Mouse (Mus musculus): Measurements from ENCODE around the gene Nudt12. TPM values are rescaled to one million over a fixed set of nuclear protein-coding genes. Genes with fewer than 3 reads are reported as not detected.
A peak's percentile ranks its signal among the peaks of the same experiment; 100 is the strongest.

The Nudt12 gene
- polyA plus RNA-seq (2014; fragmentation: Nextera tagmentation; extraction: Ambion mirVana), result 7.9 and 8.9 TPM in 2 replicates

DNA sequence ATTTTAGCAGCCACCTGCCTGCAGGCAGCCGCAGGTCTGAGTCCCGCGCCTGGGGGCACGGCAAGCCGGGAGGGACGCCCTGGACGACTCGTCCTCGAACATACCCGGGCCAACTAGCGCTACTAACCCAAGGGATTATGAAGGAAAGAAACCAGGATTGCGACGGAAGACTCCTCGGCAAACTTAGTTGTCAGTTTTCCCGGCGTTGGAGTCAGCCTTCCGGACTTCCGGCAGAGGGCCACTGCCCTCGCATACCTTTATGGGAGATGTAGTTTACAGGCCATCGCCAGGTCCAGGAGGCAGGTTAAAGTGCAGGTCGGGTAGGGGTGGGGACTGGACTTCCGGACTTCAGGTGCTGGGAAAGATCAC, at the start of gene Nudt12:
Gene Nudt12 (minus strand): TSS at position 282 of the 369 bp plus-strand sequence.
- H3K9ac ChIP-seq (ENCODE audit: low read length), result peak within 1 kb of the TSS; percentile 81
- WGBS, result under 1% methylated on average over 22 of the region's 22 CpGs
- no peaks in the 10 kb centered on the region for H3K9me3 ChIP-seq (ENCODE audit: control insufficient read depth, low read length)
- no peak within 1 kb of the TSS; the same call in 1 of the 2 replicates for H3K27ac ChIP-seq (ENCODE audit: low read depth, low read length)
- peak within 1 kb of the TSS; percentile 59 for H3K4me2 ChIP-seq
- H3K4me1 ChIP-seq (ENCODE audit: control insufficient read depth, insufficient read depth, low read length), result 0 out of 2 replicates have a peak, but pooled peaks cover 2% of the 10 kb centered on the region
- ATAC-seq (ENCODE audit: low FRiP score) (peak; percentile 93), DNase-seq (ENCODE audit: low spot score, missing footprints) (peak; percentile 94)
- H3K36me3 ChIP-seq (ENCODE audit: control insufficient read depth, insufficient read depth, low read length), result no peaks in the 10 kb centered on the region
- H3K4me3 ChIP-seq (ENCODE audit: low read depth, low read length), result peak within 1 kb of the TSS; percentile 61
- H3K27me3 ChIP-seq (ENCODE audit: control insufficient read depth, insufficient read depth, low read length), result no peaks in the 10 kb centered on the region

DNA sequence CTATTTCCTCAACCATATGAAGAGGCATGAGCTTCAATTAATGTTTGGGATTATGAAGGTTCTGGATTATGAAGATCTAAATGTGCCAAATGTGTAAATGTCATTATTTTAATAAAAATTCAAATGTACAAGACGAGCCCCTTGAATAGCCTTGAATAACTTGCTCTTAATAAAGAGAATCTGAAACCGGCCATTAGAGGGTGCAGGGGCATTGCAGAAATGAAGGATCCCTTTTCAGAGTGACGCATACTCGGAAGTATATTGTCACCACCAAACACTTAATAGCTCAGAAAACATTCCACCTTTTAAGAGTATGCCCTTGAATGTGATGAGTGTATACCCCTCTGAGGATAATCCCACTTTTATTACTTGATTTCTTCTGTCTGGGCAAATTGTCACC, 40.1 kb upstream of the Nudt12 start:
- Histone ChIP-seq H3K9me3 (ENCODE audit: control insufficient read depth, low read length) (no peaks in the 10 kb centered on the region), H3K27ac (ENCODE audit: low read depth, low read length) (no peak overlapping the region), H3K36me3 (ENCODE audit: control insufficient read depth, insufficient read depth, low read length) (no peaks in the 10 kb centered on the region), H3K27me3 (ENCODE audit: control insufficient read depth, insufficient read depth, low read length) (no peaks in the 10 kb centered on the region), H3K4me3 (ENCODE audit: low read depth, low read length) (no peak overlapping the region), H3K4me2 (no peak overlapping the region), H3K9ac (ENCODE audit: low read length) (no peak overlapping the region), H3K4me1 (ENCODE audit: control insufficient read depth, insufficient read depth, low read length) (no peaks in the 10 kb centered on the region)
- ATAC-seq (ENCODE audit: low FRiP score), result no peak
- no peak for DNase-seq (ENCODE audit: low spot score, missing footprints)
- WGBS, result 74% methylated on average over 4 of the region's 4 CpGs

DNA sequence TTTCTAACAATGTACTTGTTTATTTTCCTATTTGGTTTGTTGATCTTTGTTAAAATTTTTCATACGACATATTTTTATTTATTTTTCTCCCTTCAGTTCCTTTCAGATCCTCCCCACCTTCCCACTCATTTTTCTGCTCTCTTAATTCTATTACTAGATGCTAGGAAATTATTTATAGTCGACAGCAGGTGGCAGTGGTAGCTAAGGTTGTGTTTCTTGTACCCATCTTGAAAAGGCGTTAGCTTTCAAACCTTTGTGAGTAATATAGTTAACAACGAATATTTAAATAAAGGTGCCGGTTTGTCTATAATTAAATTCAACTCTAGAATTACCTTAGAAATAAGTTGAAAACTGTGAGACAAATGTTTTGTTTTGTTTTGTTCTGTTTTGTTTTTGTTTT, 26.6 kb upstream of the Nudt12 start:
- no peak overlapping the region for H3K9ac ChIP-seq (ENCODE audit: low read length)
- no peak for DNase-seq (ENCODE audit: low spot score, missing footprints)
- no peaks in the 10 kb centered on the region for H3K9me3 ChIP-seq (ENCODE audit: control insufficient read depth, low read length)
- H3K27ac ChIP-seq (ENCODE audit: low read depth, low read length), result no peak overlapping the region
- no peaks in the 10 kb centered on the region for H3K4me1 ChIP-seq (ENCODE audit: control insufficient read depth, insufficient read depth, low read length)
- no peak for ATAC-seq (ENCODE audit: low FRiP score)
- no peak overlapping the region for H3K4me3 ChIP-seq (ENCODE audit: low read depth, low read length)
- H3K27me3 ChIP-seq (ENCODE audit: control insufficient read depth, insufficient read depth, low read length), result no peaks in the 10 kb centered on the region
- H3K4me2 ChIP-seq, result no peak overlapping the region
- 62% methylated on average over 5 of the region's 5 CpGs for WGBS
- H3K36me3 ChIP-seq (ENCODE audit: control insufficient read depth, insufficient read depth, low read length), result no peaks in the 10 kb centered on the region

- ATAC-seq (ENCODE audit: low FRiP score), result no peak
- Histone ChIP-seq H3K4me1 (ENCODE audit: control insufficient read depth, insufficient read depth, low read length) (no peaks in the 10 kb centered on the region), H3K36me3 (ENCODE audit: control insufficient read depth, insufficient read depth, low read length) (no peaks in the 10 kb centered on the region), H3K4me3 (ENCODE audit: low read depth, low read length) (no peak overlapping the region), H3K27ac (ENCODE audit: low read depth, low read length) (no peak overlapping the region), H3K4me2 (no peak overlapping the region), H3K9ac (ENCODE audit: low read length) (no peak overlapping the region), H3K27me3 (ENCODE audit: control insufficient read depth, insufficient read depth, low read length) (no peaks in the 10 kb centered on the region), H3K9me3 (ENCODE audit: control insufficient read depth, low read length) (no peaks in the 10 kb centered on the region)
- WGBS, result 90% methylated on average over 3 of the region's 3 CpGs
- DNase-seq (ENCODE audit: low spot score, missing footprints), result no peak
Measured at GRCm38 (mm10) chr17:59033445-59033844, 20.3 kb upstream of the Nudt12 start.

DNA sequence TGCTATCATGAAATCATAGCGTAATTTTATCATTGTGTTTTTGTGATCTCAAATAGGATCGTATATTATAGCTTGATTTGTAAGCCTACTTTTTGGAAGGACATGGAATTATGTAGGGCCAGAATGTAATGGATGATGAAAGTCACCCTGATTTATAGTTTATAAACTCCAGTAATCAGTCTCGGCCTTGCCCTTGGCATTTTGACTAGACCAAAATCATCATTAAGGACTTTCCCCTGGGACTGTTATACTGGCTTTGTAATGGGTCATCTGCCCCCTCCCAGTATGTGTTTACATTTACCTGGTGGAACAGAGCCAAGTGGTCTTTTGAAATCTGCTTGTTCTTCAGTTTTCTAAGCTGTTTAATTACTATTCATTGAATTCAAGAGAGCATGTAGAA, 13.2 kb upstream of the Nudt12 start:
- ATAC-seq (ENCODE audit: low FRiP score) (no peak), DNase-seq (ENCODE audit: low spot score, missing footprints) (no peak)
- no peaks in the 10 kb centered on the region for H3K36me3 ChIP-seq (ENCODE audit: control insufficient read depth, insufficient read depth, low read length)
- H3K9me3 ChIP-seq (ENCODE audit: control insufficient read depth, low read length), result no peaks in the 10 kb centered on the region
- H3K27ac ChIP-seq (ENCODE audit: low read depth, low read length), result no peak overlapping the region
- H3K27me3 ChIP-seq (ENCODE audit: control insufficient read depth, insufficient read depth, low read length), result no peaks in the 10 kb centered on the region
- 90% methylated on average over 3 of the region's 3 CpGs for WGBS
- no peak overlapping the region for H3K9ac ChIP-seq (ENCODE audit: low read length)
- no peak overlapping the region for H3K4me2 ChIP-seq
- H3K4me1 ChIP-seq (ENCODE audit: control insufficient read depth, insufficient read depth, low read length), result no peaks in the 10 kb centered on the region
- no peak overlapping the region for H3K4me3 ChIP-seq (ENCODE audit: low read depth, low read length)

GRCm38 (mm10) chr17:59024502-59024901, 11.3 kb upstream of the Nudt12 start:
- Histone ChIP-seq H3K4me2 (no peak overlapping the region), H3K9me3 (ENCODE audit: control insufficient read depth, low read length) (no peaks in the 10 kb centered on the region), H3K4me1 (ENCODE audit: control insufficient read depth, insufficient read depth, low read length) (no peaks in the 10 kb centered on the region), H3K4me3 (ENCODE audit: low read depth, low read length) (no peak overlapping the region), H3K36me3 (ENCODE audit: control insufficient read depth, insufficient read depth, low read length) (no peaks in the 10 kb centered on the region), H3K27ac (ENCODE audit: low read depth, low read length) (no peak overlapping the region), H3K27me3 (ENCODE audit: control insufficient read depth, insufficient read depth, low read length) (no peaks in the 10 kb centered on the region), H3K9ac (ENCODE audit: low read length) (no peak overlapping the region)
- 32% methylated on average over 6 of the region's 6 CpGs for WGBS
- DNase-seq (ENCODE audit: low spot score, missing footprints) (no peak), ATAC-seq (ENCODE audit: low FRiP score) (no peak)

DNA sequence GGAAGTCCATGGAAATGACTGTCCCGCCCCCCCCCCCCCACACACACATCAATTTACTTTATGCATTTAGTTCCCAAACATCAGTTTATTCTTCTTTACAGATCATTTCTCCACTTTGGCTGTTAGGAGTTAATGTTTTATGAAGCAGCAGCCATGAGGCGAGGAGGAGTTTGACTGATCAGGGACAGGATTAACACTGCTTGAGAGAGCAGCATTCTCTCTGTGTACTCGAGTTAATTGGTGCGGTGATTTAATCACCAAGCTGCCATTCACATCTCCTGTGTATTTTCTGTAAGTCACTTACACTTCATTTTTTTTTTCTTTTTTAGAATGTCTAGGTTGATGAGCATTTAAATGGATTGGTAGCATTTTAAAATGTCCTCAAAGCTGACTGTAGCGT, 10.8 kb upstream of the Nudt12 start:
- H3K9ac ChIP-seq (ENCODE audit: low read length), result no peak overlapping the region
- ATAC-seq (ENCODE audit: low FRiP score) (no peak), DNase-seq (ENCODE audit: low spot score, missing footprints) (no peak)
- H3K4me2 ChIP-seq, result no peak overlapping the region
- 35% methylated on average over 5 of the region's 5 CpGs for WGBS
- H3K4me1 ChIP-seq (ENCODE audit: control insufficient read depth, insufficient read depth, low read length), result no peaks in the 10 kb centered on the region
- no peaks in the 10 kb centered on the region for H3K9me3 ChIP-seq (ENCODE audit: control insufficient read depth, low read length)
- no peak overlapping the region for H3K4me3 ChIP-seq (ENCODE audit: low read depth, low read length)
- H3K27me3 ChIP-seq (ENCODE audit: control insufficient read depth, insufficient read depth, low read length), result no peaks in the 10 kb centered on the region; the same call in 1 of the 2 replicates
- no peak overlapping the region for H3K27ac ChIP-seq (ENCODE audit: low read depth, low read length)
- H3K36me3 ChIP-seq (ENCODE audit: control insufficient read depth, insufficient read depth, low read length), result no peaks in the 10 kb centered on the region

DNA sequence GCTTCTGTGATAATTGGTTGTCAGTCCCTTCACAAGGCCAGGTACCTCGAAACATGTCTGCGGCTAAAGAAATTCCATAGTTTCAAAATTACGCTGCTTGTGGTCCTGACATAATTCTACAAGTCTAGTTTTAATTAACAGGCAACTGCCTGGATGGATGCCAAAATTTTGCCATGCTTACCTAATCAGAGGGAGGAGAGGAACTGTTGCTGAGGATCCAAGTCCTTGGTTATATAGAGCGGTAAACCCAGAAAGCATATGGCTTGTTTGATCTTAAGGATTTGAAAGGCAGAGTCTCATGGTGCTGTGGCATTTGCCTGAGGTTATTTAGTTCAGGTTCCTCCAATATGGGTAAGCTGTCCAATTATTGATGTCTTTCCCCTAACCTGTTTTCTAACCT, 5.5 kb upstream of the Nudt12 start:
- Histone ChIP-seq H3K36me3 (ENCODE audit: control insufficient read depth, insufficient read depth, low read length) (no peaks in the 10 kb centered on the region), H3K9me3 (ENCODE audit: control insufficient read depth, low read length) (no peaks in the 10 kb centered on the region), H3K27ac (ENCODE audit: low read depth, low read length) (no peak overlapping the region), H3K9ac (ENCODE audit: low read length) (no peak overlapping the region), H3K4me1 (ENCODE audit: control insufficient read depth, insufficient read depth, low read length) (no peaks in the 10 kb centered on the region), H3K27me3 (ENCODE audit: control insufficient read depth, insufficient read depth, low read length) (no peaks in the 10 kb centered on the region; the same call in 1 of the 2 replicates), H3K4me2 (no peak overlapping the region), H3K4me3 (ENCODE audit: low read depth, low read length) (no peak overlapping the region)
- WGBS, result 91% methylated on average over 4 of the region's 4 CpGs
- ATAC-seq (ENCODE audit: low FRiP score) (no peak), DNase-seq (ENCODE audit: low spot score, missing footprints) (no peak)

GRCm38 (mm10) chr17:59012421-59013090, 616 bp downstream of the Nudt12 start:
- 15% methylated on average over 15 of the region's 15 CpGs for WGBS
- H3K9me3 ChIP-seq (ENCODE audit: control insufficient read depth, low read length), result no peaks in the 10 kb centered on the region
- peak overlapping the region; percentile 59 for H3K4me2 ChIP-seq
- H3K4me3 ChIP-seq (ENCODE audit: low read depth, low read length), result peak overlapping the region; percentile 61
- H3K27ac ChIP-seq (ENCODE audit: low read depth, low read length), result no peak overlapping the region; the same call in 1 of the 2 replicates
- H3K36me3 ChIP-seq (ENCODE audit: control insufficient read depth, insufficient read depth, low read length), result no peaks in the 10 kb centered on the region
- peak overlapping the region; percentile 81 for H3K9ac ChIP-seq (ENCODE audit: low read length)
- DNase-seq (ENCODE audit: low spot score, missing footprints), result peak; percentile 86
- H3K4me1 ChIP-seq (ENCODE audit: control insufficient read depth, insufficient read depth, low read length), result 0 out of 2 replicates have a peak, but pooled peaks cover 2% of the 10 kb centered on the region
- peak; percentile 85 for ATAC-seq (ENCODE audit: low FRiP score)
- no peaks in the 10 kb centered on the region for H3K27me3 ChIP-seq (ENCODE audit: control insufficient read depth, insufficient read depth, low read length)

Data from midbrain, embryonic 11.5 days (tissue).